ENCODE assay signal across 28 mouse cellular contexts in the genomic region with DNA sequence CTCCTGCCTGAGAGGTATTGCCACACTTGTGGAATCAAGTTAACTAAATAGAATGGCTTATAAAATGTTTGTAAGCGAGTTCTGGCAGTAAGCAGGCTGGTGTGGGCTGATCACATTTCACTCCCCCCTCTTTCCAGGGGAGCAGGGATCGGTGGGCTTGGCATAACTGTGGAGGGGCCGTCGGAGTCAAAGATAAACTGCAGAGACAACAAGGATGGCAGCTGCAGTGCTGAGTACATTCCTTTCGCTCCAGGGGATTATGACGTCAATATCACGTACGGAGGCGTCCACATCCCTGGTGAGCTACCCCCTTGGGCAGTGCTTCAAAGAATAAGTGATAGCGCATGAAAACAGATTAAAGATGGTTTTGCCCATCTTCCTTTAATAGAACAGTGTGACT. TPM values are rescaled to one million over a fixed set of nuclear protein-coding genes. Genes with fewer than 3 reads are reported as not detected.
DNase-seq lines count a peak whose midpoint lies in the region; ATAC-seq and TF ChIP-seq lines count a peak whose summit lies in the region.
"Had no signal": no experiment of that assay in that cellular context is flagged by ENCODE, and none has a peak within 500 bp of the region (broad histone marks: within the 10 kb centered on the region; RNA-seq: fewer than 3 reads in every experiment).

No protein-coding gene starts in this region.

- H3K9me3 ChIP-seq in embryonic facial prominence, embryonic 14.5 days (ENCODE audit: control insufficient read depth, low read length), result no peaks in the 10 kb centered on the region
- H3K9me3 ChIP-seq in embryonic facial prominence, embryonic 10.5 days, result no peaks in the 10 kb centered on the region
- H3K9me3 ChIP-seq in kidney, postnatal 0 days (replicated peaks; ENCODE audit: low read length), result no peaks in the 10 kb centered on the region
- no peaks in the 10 kb centered on the region for H3K9me3 ChIP-seq in lung, embryonic 15.5 days
- no peaks in the 10 kb centered on the region for H3K9me3 ChIP-seq in limb, embryonic 15.5 days
- H3K9me3 ChIP-seq in forebrain, embryonic 15.5 days, result no peaks in the 10 kb centered on the region
- H3K9me3 ChIP-seq: embryonic facial prominence, embryonic 13.5 days; forebrain, embryonic 13.5 days; G1E had no signal

- peak; percentile 35 for DNase-seq in embryonic facial prominence, embryonic 14.5 days (ENCODE audit: low spot score)
- no peak for DNase-seq in embryonic facial prominence, embryonic 10.5 days (ENCODE audit: low spot score)
- peak; percentile 27 for DNase-seq in kidney, postnatal 0 days (ENCODE audit: low spot score)
- no peak for DNase-seq in kidney, adult 11 months
- DNase-seq in lung, adult 2 months, result no peak
- DNase-seq: adrenal gland, adult 8-10 months; adrenal gland, postnatal 14 days; adrenal gland, postnatal 36 days; B cell, adult 2 months; cerebellum, adult 11-12 months; cerebellum, adult 2 months; cerebellum, adult 9-10 months; cerebellum, postnatal 10 days; cerebellum, postnatal 25 days had no signal

- peaks cover 89% of the 10 kb centered on the region for H3K36me3 ChIP-seq in embryonic facial prominence, embryonic 14.5 days (ENCODE audit: control insufficient read depth, insufficient read depth, low read length)
- peaks cover 83% of the 10 kb centered on the region for H3K36me3 ChIP-seq in embryonic facial prominence, embryonic 10.5 days (replicated peaks)
- peaks cover 42% of the 10 kb centered on the region for H3K36me3 ChIP-seq in kidney, postnatal 0 days (ENCODE audit: insufficient read depth, low read length)
- H3K36me3 ChIP-seq in lung, embryonic 15.5 days, result peaks cover 29% of the 10 kb centered on the region; the same call in 1 of the 2 replicates
- peaks cover 66% of the 10 kb centered on the region for H3K36me3 ChIP-seq in limb, embryonic 15.5 days
- H3K36me3 ChIP-seq in forebrain, embryonic 15.5 days, result peaks cover 51% of the 10 kb centered on the region

- H3K4me2 ChIP-seq in embryonic facial prominence, embryonic 14.5 days (ENCODE audit: low read depth, low read length), result no peak overlapping the region
- H3K4me2 ChIP-seq in kidney, postnatal 0 days (ENCODE audit: low read length), result no peak overlapping the region
- no peak overlapping the region for H3K4me2 ChIP-seq in lung, embryonic 15.5 days
- no peak overlapping the region for H3K4me2 ChIP-seq in limb, embryonic 15.5 days
- no peak overlapping the region for H3K4me2 ChIP-seq in forebrain, embryonic 15.5 days (replicated peaks)
- H3K4me2 ChIP-seq: embryonic facial prominence, embryonic 13.5 days; forebrain, embryonic 13.5 days had no signal

- no peak overlapping the region for H3K4me3 ChIP-seq in embryonic facial prominence, embryonic 14.5 days (ENCODE audit: low read depth, low read length)
- H3K4me3 ChIP-seq in embryonic facial prominence, embryonic 10.5 days, result no peak overlapping the region
- H3K4me3 ChIP-seq in kidney, postnatal 0 days (replicated peaks; ENCODE audit: low read depth, low read length), result no peak overlapping the region
- no peak overlapping the region for H3K4me3 ChIP-seq in lung, embryonic 15.5 days
- H3K4me3 ChIP-seq in lung, adult 2 months (replicated peaks; ENCODE audit: extremely low read depth, low read depth, low read length), result no peak overlapping the region
- no peak overlapping the region for H3K4me3 ChIP-seq in limb, embryonic 15.5 days
- H3K4me3 ChIP-seq in forebrain, embryonic 15.5 days, result no peak overlapping the region
- H3K4me3 ChIP-seq: embryonic facial prominence, embryonic 13.5 days; forebrain, embryonic 13.5 days had no signal

- TF ChIP-seq CTCF in kidney, postnatal 0 days (IDR thresholded peaks at IDR 0.05; ENCODE audit: low read depth), result no peak
- TF ChIP-seq CTCF in lung, adult 2 months (IDR thresholded peaks at IDR 0.05; ENCODE audit: insufficient read depth, low read length), result no peak

- H3K27me3 ChIP-seq in embryonic facial prominence, embryonic 14.5 days (replicated peaks; ENCODE audit: control insufficient read depth, insufficient read depth, low read length), result no peaks in the 10 kb centered on the region
- no peaks in the 10 kb centered on the region for H3K27me3 ChIP-seq in embryonic facial prominence, embryonic 10.5 days (replicated peaks; ENCODE audit: low read depth, poor library complexity, severe bottlenecking)
- no peaks in the 10 kb centered on the region for H3K27me3 ChIP-seq in kidney, postnatal 0 days (ENCODE audit: insufficient read depth, low read length)
- no peaks in the 10 kb centered on the region for H3K27me3 ChIP-seq in lung, embryonic 15.5 days
- H3K27me3 ChIP-seq in limb, embryonic 15.5 days, result no peaks in the 10 kb centered on the region
- no peaks in the 10 kb centered on the region for H3K27me3 ChIP-seq in forebrain, embryonic 15.5 days
- H3K27me3 ChIP-seq: CH12.LX; embryonic facial prominence, embryonic 13.5 days; forebrain, embryonic 13.5 days; Patski had no signal

- peak; percentile 38; the same call in 1 of the 2 replicates for ATAC-seq in embryonic facial prominence, embryonic 14.5 days (ENCODE audit: low read depth)
- no peak for ATAC-seq in kidney, postnatal 0 days (replicated peaks; ENCODE audit: low FRiP score, low read depth)
- ATAC-seq in lung, embryonic 15.5 days (ENCODE audit: borderline replicate concordance, extremely low read depth, low FRiP score, low TSS enrichment), result 0 out of 2 replicates have a peak, but pooled peaks have one; percentile 12
- ATAC-seq in limb, embryonic 15.5 days (ENCODE audit: insufficient number of reproducible peaks, low FRiP score, low TSS enrichment, low read depth), result 0 out of 2 replicates have a peak, but pooled peaks have one; percentile 58
- ATAC-seq in forebrain, embryonic 15.5 days (replicated peaks), result no peak
- ATAC-seq: activated CD4-positive, CD25-positive, alpha-beta regulatory T cell, adult 4 months; CD4-positive, CD25-positive, alpha-beta regulatory T cell, adult 4 months; forebrain, embryonic 13.5 days; forebrain, embryonic 16.5 days; Patski had no signal

- H3K9ac ChIP-seq in embryonic facial prominence, embryonic 14.5 days (ENCODE audit: low read depth, low read length), result no peak overlapping the region
- H3K9ac ChIP-seq in kidney, postnatal 0 days (ENCODE audit: low read depth, low read length), result no peak overlapping the region
- H3K9ac ChIP-seq in lung, embryonic 15.5 days, result no peak overlapping the region
- H3K9ac ChIP-seq in limb, embryonic 15.5 days, result no peak overlapping the region
- no peak overlapping the region for H3K9ac ChIP-seq in forebrain, embryonic 15.5 days (replicated peaks)
- H3K9ac ChIP-seq: embryonic facial prominence, embryonic 13.5 days; forebrain, embryonic 13.5 days had no signal

- H3K4me1 ChIP-seq in embryonic facial prominence, embryonic 14.5 days (ENCODE audit: control insufficient read depth, insufficient read depth, low read length), result peaks cover 3% of the 10 kb centered on the region; the same call in 1 of the 2 replicates
- peaks cover 15% of the 10 kb centered on the region for H3K4me1 ChIP-seq in embryonic facial prominence, embryonic 10.5 days
- H3K4me1 ChIP-seq in kidney, postnatal 0 days (replicated peaks; ENCODE audit: insufficient read depth, low read length), result no peaks in the 10 kb centered on the region
- H3K4me1 ChIP-seq in lung, embryonic 15.5 days, result peaks cover 9% of the 10 kb centered on the region
- H3K4me1 ChIP-seq in lung, adult 2 months (ENCODE audit: control insufficient read depth, insufficient read depth, low read length), result peaks cover 12% of the 10 kb centered on the region
- H3K4me1 ChIP-seq in limb, embryonic 15.5 days, result peaks cover 15% of the 10 kb centered on the region; the same call in 1 of the 2 replicates
- no peaks in the 10 kb centered on the region for H3K4me1 ChIP-seq in forebrain, embryonic 15.5 days
- H3K4me1 ChIP-seq: forebrain, embryonic 13.5 days had no signal

- WGBS in embryonic facial prominence, embryonic 14.5 days, result 70% methylated on average over 10 of the region's 10 CpGs
- 84% methylated on average over 10 of the region's 10 CpGs for WGBS in embryonic facial prominence, embryonic 10.5 days
- WGBS in kidney, postnatal 0 days, result 49% methylated on average over 10 of the region's 10 CpGs
- 66% methylated on average over 10 of the region's 10 CpGs for WGBS in lung, embryonic 15.5 days
- WGBS in lung, adult 2 months, result 85% methylated on average over 10 of the region's 10 CpGs
- 48% methylated on average over 10 of the region's 10 CpGs for WGBS in limb, embryonic 15.5 days
- WGBS in forebrain, embryonic 15.5 days, result 89% methylated on average over 10 of the region's 10 CpGs

- H3K27ac ChIP-seq in embryonic facial prominence, embryonic 14.5 days (replicated peaks; ENCODE audit: low read depth, low read length), result no peak overlapping the region
- H3K27ac ChIP-seq in embryonic facial prominence, embryonic 10.5 days (replicated peaks), result no peak overlapping the region
- H3K27ac ChIP-seq in kidney, postnatal 0 days, result no peak overlapping the region
- H3K27ac ChIP-seq in lung, embryonic 15.5 days, result no peak overlapping the region
- no peak overlapping the region for H3K27ac ChIP-seq in limb, embryonic 15.5 days
- no peak overlapping the region for H3K27ac ChIP-seq in forebrain, embryonic 15.5 days (replicated peaks)
- H3K27ac ChIP-seq: embryonic facial prominence, embryonic 13.5 days; forebrain, embryonic 13.5 days had no signal

- no peak for TF ChIP-seq POLR2A in lung, adult 2 months (IDR thresholded peaks at IDR 0.05; ENCODE audit: borderline replicate concordance, extremely low read depth, low read depth, low read length)

RNA-seq across cellular contexts. Expression of a gene that starts 47.6 kb away (rescaled TPM):
- polyA plus RNA-seq in embryonic facial prominence, embryonic 14.5 days (2014; fragmentation: Nextera tagmentation; extraction: Ambion mirVana), result not detected in 2 replicates
- polyA plus RNA-seq in embryonic facial prominence, embryonic 10.5 days (2016; fragmentation: Nextera tagmentation; extraction: Ambion mirVana), result 0.48 TPM in 1 of 2 replicates, not detected in the other
- not detected in 2 replicates for polyA plus RNA-seq in kidney, postnatal 0 days (2015; fragmentation: Nextera tagmentation; extraction: Ambion mirVana)
- polyA plus RNA-seq in lung, embryonic 15.5 days (2015; fragmentation: Nextera tagmentation; extraction: Ambion mirVana), result not detected in 2 replicates
- polyA plus RNA-seq in lung, adult 2 months (2012; rRNA removed), result not detected in 2 replicates
- polyA plus RNA-seq in limb, embryonic 15.5 days (2015; fragmentation: Nextera tagmentation; extraction: Ambion mirVana), result not detected in 2 replicates
- not detected in 2 replicates for polyA plus RNA-seq in forebrain, embryonic 15.5 days (2015; fragmentation: Nextera tagmentation; extraction: Ambion mirVana)
- polyA plus RNA-seq: activated CD4-positive, CD25-positive, alpha-beta regulatory T cell, adult 4 months; CD4-positive, CD25-positive, alpha-beta regulatory T cell, adult 4 months; cerebellum, adult 2 months; cortical plate, adult 2 months; embryonic facial prominence, embryonic 11.5 days; embryonic facial prominence, embryonic 13.5 days; forebrain, embryonic 11.5 days; forebrain, embryonic 13.5 days; G1E; Patski had no signal

Comparison
In these comparisons a context has a peak if more than half of its experiments do, and no peak if none do; other contexts are left out.
1. DNase-seq: peak in embryonic facial prominence, embryonic 14.5 days (single experiment) and kidney, postnatal 0 days (single experiment); none in embryonic facial prominence, embryonic 10.5 days (single experiment), kidney, adult 11 months (single experiment) and lung, adult 2 months (single experiment).
2. ATAC-seq: peak in embryonic facial prominence, embryonic 14.5 days (single experiment), lung, embryonic 15.5 days (single experiment) and limb, embryonic 15.5 days (single experiment); none in kidney, postnatal 0 days (single experiment) and forebrain, embryonic 15.5 days (single experiment).